Mouse (Mus musculus): ENCODE results near the gene Mbnl2.

Mbnl2 gene

DNA sequence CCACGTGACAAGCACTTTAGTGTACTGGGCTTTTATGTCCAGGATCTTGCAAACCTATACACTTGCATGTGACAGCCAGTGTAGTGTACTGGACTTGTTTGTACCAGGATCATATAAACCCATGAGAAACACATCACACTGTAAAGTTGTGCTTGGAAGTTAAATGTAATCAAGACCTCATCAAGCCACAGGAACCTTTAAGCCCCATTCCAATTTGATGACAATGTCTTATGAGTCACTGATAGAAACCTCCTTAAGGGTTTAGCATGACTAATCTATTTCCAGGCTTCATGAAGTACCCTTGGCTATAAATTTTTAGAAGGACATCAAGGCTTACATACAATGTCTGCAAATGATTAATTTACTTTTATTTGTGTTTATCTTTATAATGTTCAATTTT lies 47.6 kb downstream of the Mbnl2 start:
- in situ Hi-C loops (cut with MboI, MseI): loop anchor here (25.0 kb wide), 1 partner anchor 1414 kb away; no protein-coding TSS in a partner anchor

DNA sequence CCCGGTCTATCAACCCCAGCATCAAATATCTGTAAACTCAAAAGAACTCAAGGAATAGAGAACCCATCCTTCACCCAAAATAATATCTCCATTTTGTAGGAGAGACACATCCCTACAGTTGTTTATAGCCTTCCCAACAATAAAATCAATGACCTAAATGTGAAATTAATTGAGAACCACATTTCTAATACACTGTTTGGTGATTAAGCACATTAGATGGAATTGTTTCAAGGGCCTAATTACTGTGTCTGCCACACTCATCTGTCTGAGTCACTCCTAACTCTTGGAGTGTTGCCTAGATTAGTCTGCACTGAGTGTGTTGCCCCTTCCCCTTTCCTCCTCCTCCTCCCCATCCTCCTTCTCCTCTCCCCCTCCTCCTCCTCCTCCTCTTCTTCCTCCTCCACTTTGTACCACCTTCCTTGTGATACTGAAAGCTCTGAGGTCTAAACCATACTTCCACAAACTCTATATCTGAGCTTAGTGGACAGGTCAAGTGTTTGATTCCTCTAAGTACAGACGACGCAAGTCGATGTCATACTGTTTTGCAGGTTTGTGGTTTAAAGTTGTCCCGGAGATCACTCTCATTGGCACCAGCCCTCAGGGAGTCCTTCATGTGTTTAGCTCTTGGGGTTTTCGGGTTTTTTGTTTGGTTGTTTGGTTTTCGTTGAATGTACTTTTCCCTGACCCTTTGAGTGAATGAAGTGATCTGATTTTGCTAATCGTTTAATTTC lies 48.8 kb downstream of the Mbnl2 start:
- in situ Hi-C loops (cut with MboI, MseI): loop anchor here (25.0 kb wide), 1 partner anchor 1413 kb away; no protein-coding TSS in a partner anchor

DNA sequence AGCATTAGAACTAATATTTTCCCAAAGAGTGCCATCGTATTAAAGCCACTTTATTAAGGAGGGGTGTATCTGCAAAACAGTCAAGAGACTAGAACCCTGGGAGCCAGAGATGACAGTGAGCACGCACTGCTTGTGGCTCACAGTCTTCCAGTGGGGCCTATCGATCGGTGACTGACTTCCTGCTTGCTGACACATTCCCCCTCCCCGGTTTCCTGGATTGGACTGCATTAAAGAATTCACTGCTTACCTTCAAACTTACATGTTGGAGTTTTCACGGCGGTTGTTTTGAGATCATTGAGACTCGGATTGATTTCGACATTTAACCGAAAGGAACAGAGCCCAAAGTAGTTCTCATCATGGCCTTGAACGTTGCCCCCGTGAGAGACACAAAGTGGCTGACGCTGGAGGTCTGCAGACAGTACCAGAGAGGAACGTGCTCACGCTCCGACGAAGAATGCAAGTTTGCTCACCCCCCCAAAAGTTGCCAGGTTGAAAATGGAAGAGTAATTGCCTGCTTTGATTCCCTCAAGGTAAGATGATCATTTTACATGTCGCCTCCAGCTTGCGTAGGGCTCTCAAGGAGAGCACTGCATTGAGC lies 49.5 kb downstream of the Mbnl2 start:
- in situ Hi-C loops (cut with MboI, MseI): loop anchor here (5.0 to 25.0 kb wide), 2 partner anchors 48 to 1412 kb away; partner anchors contain the start of gene Mbnl2

DNA sequence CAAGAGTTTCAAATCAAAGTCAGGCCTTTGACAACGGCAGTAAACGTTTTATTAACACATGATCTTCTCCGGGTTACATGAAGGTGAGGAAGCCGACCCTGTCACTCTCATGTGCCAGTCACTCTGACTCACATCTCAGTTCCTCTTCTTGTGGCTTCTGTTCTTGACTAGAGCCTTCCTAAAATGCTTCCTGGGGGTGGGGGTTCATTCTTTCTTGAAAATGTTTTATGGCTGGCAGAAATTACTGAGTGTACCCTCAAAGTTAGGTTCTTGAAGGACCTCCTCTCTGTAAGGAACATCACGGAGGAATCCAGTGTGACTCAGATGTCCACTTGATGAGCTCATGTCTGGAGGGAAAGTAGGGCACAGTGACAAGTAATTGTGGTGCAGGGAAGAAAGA lies 50.2 kb downstream of the Mbnl2 start:
- in situ Hi-C loops (cut with MboI, MseI): loop anchor here (5.0 kb wide), 1 partner anchor 48 kb away; the partner anchor contains the start of gene Mbnl2

DNA sequence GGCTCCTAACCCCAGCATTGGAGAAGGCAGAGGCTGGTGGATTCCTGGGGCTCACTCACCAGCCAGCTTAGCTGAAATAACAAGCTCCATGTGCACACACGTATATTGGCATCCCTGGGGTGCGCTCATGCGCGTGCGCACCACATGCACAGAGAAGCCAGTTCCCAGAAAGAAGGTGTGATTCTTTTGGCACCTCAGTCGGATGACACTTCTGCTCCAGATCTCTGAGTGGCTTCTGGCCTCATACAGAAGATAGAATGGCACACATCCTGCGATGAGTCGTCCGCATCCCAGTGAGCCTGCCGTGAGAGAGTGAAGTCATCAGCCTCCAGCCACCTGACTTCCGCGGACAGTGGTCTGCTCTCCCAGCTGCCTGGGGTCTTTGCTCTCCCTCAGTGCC lies 55.0 kb downstream of the Mbnl2 start:
- in situ Hi-C loops (cut with MboI, MseI): no loop called here

DNA sequence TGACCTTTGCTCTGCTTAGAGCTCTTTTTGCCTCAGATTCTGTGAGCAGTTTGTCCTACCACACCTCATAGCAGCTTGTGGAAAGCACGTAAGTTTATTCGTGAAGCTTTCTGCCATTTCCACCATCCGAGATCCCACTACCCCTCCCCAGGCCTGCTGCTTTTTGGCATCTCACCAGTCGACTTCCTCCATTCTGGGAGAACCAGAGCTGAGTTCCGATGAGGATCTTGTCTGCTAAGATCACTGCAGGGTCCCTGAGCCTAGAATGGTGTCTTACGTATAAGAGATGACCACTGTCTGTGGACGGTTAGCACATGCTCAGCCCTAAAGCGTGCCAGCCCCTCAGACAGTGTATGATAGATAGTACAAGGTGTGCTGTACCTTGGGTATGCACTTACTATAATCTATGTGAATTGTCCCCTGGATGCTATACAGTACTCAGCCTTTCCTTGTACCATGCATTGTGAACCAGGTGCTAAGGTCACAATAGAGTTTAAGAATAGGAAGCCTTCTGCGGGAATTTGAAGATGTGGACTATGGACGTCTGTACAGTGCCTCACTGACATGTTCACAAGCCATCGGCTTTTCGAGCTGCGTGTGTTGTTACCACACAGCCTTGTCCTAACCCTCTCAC lies 55.5 kb downstream of the Mbnl2 start:
- in situ Hi-C loops (cut with MboI, MseI): no loop called here

DNA sequence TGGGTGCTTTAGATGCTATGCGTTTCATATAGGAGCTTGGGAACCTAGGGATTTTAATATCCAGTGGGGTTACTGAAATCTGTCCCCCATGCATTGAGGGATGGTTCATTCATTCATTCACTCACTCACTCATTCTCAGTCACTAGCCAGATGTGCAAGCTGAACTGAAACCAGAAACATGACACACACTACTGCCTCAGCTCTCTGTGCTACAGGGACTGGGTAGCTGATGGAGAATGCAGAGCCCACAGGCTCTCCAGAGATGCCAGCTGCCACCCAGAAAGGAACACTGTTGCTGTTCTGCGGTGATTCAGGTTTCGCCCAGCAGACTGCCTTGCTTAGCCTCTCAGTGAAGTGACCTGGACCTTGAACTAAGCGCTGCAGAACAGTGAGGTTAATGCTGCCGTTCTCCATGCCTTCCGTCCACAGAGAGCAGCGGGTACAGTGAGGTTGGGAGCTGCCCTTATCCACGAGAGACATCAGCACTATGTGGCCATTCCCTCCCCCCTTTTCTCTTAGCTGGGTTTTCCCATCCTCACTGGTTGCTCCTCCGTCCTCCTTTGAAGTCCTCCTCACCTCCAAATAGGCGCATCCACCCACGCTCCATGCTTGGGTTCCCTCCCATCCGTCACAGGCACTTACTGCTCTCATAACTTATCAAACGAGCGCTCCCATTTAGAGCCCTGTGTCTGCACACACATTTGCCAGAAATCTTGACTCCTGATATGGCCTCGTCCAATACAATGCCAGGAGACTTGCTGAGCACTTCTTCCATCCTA lies 58.2 kb downstream of the Mbnl2 start:
- in situ Hi-C loops (cut with MboI, MseI): no loop called here

DNA sequence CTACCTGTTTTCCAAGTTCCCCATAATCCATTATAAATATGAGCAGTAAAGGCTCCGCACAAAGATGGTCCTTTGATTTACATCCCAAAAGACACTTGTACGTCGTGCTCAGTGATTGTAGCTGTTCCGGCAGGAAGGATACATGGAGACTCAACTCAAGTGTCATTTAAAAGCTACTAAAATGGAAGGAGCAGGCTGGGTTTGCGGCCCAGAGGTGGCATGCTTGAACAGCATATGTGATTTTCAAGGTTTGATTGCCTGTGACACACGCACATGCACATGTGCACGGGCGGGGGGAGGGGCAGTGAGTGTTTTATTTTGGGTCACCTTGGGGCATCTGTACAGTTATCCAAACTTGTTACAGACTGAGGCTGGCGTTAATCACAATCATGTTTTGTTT lies 59.9 kb downstream of the Mbnl2 start:
- in situ Hi-C loops (cut with MboI, MseI): no loop called here

DNA sequence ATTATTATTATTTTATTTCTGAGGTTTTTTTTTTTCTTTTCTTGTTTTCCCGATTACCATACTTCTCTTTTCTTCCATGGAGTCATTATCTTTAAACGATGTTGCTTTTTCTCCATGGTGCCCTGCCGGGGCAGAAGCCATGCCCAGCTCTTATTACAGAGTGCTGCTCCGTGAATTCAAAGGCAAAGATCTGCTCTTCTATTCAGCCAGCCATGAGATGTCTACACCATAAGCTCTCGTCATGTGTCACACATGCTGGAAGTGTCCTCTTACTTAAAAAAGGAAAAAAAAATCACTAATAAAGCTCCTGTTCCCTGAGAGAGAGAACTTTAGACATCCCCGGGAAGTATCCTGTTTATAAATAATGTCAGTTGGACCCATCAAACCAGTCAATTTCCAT lies 60.4 kb downstream of the Mbnl2 start:
- in situ Hi-C loops (cut with MboI, MseI): no loop called here

DNA sequence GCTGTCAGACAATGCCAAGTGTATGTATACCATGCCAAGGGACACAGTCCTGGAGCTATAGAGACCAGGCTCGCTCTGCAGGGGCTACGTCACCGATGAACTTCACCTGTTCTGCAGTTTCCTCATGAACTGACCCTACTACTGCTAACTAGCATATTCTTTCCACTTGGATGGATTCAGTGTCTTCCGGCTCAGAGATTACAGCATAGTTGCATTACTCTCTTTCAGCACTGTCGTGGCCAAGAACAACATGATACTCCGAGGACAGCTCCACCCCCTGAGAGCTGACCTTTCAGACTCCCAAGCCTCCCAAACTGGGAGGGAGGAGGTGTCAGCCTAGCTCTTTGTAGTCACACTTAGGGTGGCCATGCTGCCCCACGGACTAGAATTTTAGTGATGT lies 60.9 kb downstream of the Mbnl2 start:
- in situ Hi-C loops (cut with MboI, MseI): no loop called here

DNA sequence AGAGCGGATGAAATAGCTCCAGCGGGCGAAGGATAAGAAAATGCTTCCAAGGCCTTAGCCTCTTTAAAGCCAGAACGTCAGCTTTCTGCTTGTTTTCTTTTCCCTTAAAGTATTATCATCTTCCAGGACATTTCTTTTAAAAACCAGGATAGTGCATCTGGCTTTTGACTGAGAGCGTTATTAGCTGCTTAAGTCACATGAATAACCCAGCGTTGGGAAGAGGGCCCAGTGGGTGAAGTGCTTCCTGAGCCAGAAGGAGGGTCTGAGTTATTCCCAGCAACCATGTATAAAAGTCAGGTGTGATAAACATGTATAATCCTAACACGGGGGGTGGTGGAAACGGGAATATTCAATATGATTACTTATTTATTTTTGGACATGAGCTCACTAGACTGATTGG lies 61.4 kb downstream of the Mbnl2 start:
- in situ Hi-C loops (cut with MboI, MseI): no loop called here

DNA sequence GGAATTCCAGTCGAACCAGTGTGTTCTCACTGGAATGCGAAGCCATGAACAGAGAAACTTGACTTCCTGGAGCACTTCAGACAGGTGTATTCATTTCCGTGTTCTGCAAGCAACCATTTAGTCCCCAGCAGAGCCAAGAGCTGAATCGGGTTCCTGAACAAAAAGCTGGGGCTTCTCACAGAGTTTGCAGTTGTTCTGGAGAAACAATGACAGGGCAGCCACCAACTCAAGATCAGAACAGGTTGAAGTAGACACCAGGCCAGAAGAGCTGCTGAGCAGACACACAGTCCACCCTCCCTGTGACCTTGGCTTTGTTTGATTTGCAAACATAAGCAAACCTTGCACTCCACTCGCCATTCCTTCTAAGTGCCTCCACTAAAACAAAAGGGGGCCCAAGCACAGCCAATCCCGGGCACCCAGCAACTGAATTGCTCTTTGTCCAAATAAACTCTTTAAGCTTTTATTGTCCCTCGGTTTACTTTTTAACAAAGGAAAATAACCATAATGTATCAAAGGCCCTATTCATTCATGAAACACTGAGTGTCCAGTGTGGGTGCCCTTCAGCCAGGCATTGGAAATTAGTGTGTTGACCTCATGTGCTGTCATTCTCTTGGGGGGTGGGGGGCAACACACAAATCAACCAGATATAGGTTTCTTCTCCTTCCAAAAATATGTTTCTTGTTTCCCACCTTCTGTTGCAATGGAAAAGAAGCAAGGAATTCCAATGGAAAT lies 62.4 kb downstream of the Mbnl2 start:
- in situ Hi-C loops (cut with MboI, MseI): no loop called here

DNA sequence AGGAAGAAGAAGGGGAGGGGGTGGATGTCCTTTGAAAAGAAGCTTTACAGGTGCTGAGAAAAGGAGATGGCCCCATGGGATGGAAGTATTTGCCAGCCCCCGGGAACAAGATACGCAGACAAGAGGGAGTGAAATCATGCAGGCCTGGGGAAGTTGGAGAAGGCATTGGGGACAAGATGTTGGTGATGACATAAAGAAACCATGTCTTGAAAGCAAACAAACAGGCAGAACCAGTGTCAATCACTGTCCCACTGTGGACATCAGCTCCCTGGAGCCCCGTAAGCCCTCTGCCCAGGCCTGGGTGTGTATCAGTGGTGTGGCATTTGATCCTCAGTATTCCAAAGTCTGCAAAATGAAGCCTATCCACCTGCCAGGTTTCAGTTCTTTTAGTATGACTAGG lies 63.2 kb downstream of the Mbnl2 start:
- in situ Hi-C loops (cut with MboI, MseI): no loop called here

DNA sequence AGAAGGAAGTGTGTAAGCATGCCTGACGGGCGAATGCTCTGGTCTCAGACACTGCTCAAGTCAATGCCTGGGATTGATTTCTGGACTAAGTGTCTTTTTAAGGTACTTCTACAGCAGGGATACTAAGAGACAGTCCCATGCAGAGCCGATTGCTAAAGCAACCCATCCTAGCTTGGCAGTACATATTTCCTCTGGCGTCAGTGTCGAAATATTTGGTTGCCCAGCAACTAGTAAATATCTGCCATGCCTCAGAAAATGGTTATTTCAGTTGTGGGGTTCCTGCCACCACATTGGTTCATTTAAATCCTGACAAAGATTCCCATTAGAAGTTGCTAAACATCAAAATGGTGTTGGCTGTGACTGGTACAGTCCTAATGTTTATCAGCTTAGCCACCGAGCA lies 66.4 kb downstream of the Mbnl2 start:
- in situ Hi-C loops (cut with MboI, MseI): loop anchor here (5.0 kb wide), 1 partner anchor 80 kb away; no protein-coding TSS in a partner anchor

DNA sequence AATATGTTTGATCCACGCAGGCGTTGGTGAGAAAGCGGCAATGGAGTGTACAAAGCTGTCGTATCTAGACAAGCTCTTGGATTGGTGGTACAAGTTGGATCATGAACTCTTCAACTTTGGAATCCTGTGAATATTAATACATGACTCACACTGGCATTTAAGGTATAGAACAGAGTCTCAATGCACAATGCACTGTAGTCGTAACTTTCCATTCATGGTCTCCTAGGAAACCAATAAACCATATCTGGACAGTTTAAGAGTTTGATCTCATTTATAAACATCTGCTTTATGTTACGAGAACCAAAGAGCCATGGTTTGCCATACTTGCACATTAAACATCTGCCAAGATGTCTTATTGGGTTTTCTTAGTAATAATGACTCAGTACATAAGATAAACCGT lies 66.9 kb downstream of the Mbnl2 start:
- in situ Hi-C loops (cut with MboI, MseI): loop anchor here (5.0 kb wide), 1 partner anchor 80 kb away; no protein-coding TSS in a partner anchor

DNA sequence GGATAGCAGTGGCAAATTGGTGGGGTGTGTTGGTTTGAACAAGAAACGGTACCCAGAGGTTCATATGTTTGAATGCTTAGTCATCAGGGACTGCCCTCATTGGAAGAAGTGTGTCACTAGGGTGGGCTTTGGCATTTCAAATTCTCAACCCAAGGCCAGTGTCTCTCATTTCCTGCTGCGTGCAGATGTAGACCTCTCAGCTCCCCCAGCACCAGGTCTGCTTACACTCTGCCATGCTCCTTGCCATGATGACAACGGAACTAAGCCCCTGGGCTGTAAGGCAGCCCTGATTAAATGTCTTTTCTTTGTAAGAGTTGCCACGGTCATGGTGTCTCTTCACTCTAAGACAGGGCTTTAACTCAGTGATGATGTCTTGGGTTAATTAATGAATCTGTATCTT lies 69.2 kb downstream of the Mbnl2 start:
- in situ Hi-C loops (cut with MboI, MseI): loop anchor here (5.0 kb wide), 1 partner anchor 82 kb away; no protein-coding TSS in a partner anchor

DNA sequence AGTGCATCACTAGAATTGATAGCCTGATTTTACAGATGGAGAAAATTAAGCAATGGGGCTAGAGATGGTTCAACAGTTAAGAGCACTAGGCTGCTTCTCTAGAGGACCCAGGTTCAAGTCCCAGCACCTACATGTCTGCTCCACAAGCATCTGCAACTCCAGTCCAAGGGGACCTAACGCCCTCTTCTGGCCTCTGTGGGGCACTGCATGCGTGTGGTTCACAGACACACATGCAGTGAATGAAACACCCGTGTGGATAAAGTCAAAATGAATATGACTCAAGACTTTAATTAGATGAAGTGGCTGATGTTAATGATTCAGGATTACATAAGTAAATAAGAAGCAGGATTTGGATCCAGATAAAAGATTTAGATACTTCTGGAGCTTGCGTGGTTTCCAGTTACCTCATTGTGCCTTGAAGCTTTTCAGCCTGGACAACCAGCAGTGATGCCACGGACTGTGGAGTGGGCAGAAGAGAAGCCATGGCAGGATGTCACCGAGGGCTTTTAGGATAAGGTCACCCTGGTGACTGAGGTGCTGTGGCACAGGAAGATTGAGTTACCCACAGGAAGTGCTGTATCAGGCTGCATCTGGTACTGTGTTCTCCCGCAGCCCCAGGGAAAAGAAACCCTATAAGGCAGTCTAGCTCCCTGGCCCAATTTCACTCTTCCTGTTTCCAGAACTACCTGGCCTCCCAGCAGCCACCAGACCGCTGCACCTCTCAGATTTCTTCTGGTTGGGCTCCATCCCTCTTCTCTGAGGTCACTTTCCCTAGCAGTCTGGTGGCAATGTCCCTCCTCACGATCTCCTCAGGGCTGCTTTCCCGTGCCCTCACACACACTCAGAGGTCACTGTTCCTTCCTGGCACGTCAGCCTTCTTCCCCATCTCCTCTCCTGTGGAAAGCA lies 72.2 kb downstream of the Mbnl2 start:
- in situ Hi-C loops (cut with MboI, MseI): no loop called here

DNA sequence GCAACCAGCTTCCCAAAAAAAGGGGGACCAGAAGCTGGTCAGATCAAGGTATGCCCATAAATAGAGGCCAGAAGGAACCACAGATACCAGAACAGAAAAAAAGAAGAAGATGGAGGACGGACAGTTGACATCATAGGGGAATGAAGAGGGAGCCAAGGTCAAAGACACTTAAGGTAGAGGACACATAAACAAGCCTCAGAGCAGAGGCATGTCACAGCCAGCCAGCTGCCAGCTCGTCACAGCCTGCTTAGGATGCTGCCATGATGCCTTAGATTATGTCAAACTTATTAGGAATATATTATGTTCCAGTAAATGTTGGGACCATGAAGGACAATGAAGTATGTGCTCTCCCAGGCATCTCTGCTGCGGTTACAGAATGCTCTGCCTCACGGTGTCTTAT lies 73.9 kb downstream of the Mbnl2 start:
- in situ Hi-C loops (cut with MboI, MseI): no loop called here

DNA sequence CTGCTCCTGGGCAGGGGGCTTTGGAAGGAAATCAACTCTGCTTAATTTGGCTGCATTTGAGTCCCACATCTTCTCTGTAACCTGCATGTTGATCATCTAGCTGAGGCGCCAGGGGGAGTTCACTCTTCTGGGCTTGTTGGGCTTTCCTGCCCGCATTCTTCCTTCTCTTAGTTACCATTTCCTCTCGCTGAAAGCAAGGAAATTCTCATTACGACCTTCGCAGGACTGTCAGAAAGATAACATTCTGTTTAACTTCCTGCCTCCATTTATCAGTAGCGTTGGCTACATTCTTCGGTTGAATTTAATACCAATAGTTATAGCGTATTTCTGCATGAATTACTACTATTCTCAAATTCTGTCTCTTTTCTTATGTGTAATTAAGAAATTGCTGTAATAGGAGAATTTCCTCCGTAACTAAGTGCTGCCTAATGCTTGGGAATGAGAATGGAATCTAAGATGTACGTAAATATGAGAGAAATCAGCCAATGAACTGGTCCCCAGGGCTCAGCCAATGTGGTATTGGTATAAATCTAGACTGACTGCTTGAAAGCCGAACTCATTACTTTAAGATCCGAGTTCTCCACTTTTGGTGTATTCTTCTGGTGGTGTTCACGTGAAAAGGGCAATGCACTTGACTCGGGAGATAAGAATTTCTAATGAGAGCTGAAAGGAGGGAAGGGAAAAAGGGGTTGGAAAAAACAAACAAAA lies 76.8 kb downstream of the Mbnl2 start:
- in situ Hi-C loops (cut with MboI, MseI): no loop called here

DNA sequence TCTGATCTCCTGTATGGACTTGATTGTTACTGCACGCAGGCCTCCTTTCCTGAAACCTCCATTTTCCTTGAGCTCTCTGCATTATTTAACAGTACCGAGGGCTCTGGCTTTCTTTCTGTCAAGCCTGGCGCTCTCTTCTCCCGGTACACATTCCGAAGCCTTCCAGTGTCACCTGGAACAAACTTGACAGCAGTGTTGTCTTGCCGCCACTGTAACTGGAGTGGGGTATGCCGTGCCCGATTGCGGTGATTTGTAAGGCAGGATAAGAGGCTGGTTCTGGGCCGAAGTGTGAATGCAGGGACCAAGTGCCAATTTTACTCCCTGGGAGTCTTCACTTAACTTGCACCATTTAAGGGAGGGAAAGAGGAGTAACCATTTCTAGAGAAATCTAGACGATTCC lies 77.7 kb downstream of the Mbnl2 start:
- in situ Hi-C loops (cut with MboI, MseI): no loop called here
